Mouse (Mus musculus): ENCODE data around the gene Gas6. TPM values are rescaled to one million over a fixed set of nuclear protein-coding genes. Genes with fewer than 3 reads are reported as not detected.

The Gas6 gene
- total RNA-seq, 1 experiment = 28.8 TPM

DNA sequence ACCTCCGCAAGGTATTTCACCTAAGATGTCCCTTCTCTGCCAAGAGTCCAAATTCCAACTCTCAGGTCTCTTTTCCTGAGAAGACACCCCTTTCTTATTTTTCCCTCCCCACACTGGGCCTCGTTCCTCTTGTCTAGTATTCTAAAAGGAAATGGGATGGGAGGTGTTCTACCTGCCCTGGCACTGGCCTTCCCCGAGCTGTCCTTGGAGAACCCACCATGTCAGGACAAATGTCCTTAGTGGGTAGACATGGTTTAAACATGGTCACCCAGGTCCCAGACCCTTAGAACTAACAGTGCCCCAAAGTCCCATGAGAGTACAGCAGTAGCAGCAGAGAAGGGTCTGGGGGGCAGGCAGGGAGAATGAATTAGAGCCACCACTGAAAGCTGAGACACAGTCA, 4.9 kb downstream of the Gas6 start:
- no peak for DNase-seq (ENCODE audit: low read depth, low spot score)
- peaks cover 0 to 24% of the 10 kb centered on the region in 2 experiments; a peak in 3 of 4 replicates for H3K4me1 ChIP-seq (ENCODE audit: control insufficient read depth in 2 of 2, insufficient read depth in 2 of 2, low read length in 2 of 2, poor library complexity in 1 of 2)
- no peak overlapping the region for H3K9ac ChIP-seq (ENCODE audit: insufficient read depth, low read depth, low read length, poor library complexity, severe bottlenecking)
- H3K27ac ChIP-seq (ENCODE audit: insufficient read depth, low read depth, low read length, poor library complexity, severe bottlenecking) = no peak overlapping the region
- H3K36me3 ChIP-seq (ENCODE audit: control insufficient read depth, insufficient read depth, low read length, poor library complexity, severe bottlenecking) = no peaks in the 10 kb centered on the region
- TF ChIP-seq HCFC1 (IDR thresholded peaks at IDR 0.05; ENCODE audit: borderline replicate concordance, insufficient read depth, low read length) (no peak), MAFK (IDR thresholded peaks at IDR 0.05; ENCODE audit: insufficient read depth, low read depth, low read length) (no peak), CHD2 (IDR thresholded peaks at IDR 0.05; ENCODE audit: low read depth, low read length) (no peak), ZC3H11A (IDR thresholded peaks at IDR 0.05; ENCODE audit: borderline replicate concordance, low read depth, low read length) (no peak), ZNF384 (IDR thresholded peaks at IDR 0.05; ENCODE audit: low read depth, low read length) (no peak)
- no peak overlapping the region for H3K4me3 ChIP-seq (ENCODE audit: insufficient read depth in 1 of 2, low read depth in 1 of 2, low read length in 2 of 2, poor library complexity in 1 of 2, severe bottlenecking in 1 of 2)
- in situ Hi-C loops (cut with MboI; ENCODE audit: low sequenced_read_pairs in 2 of 2, unreplicated experiment in 2 of 2) = no loop called here
- H3K9me3 ChIP-seq (ENCODE audit: control insufficient read depth, insufficient read depth, low read depth, low read length) = no peaks in the 10 kb centered on the region

- Histone ChIP-seq H3K4me1 (ENCODE audit: control insufficient read depth in 2 of 2, insufficient read depth in 2 of 2, low read length in 2 of 2, poor library complexity in 1 of 2) (no peaks in the 10 kb centered on the region), H3K36me3 (ENCODE audit: control insufficient read depth, insufficient read depth, low read length, poor library complexity, severe bottlenecking) (no peaks in the 10 kb centered on the region), H3K27ac (ENCODE audit: insufficient read depth, low read depth, low read length, poor library complexity, severe bottlenecking) (no peak overlapping the region), H3K9me3 (ENCODE audit: control insufficient read depth, insufficient read depth, low read depth, low read length) (no peaks in the 10 kb centered on the region), H3K4me3 (ENCODE audit: insufficient read depth in 1 of 2, low read depth in 1 of 2, low read length in 2 of 2, poor library complexity in 1 of 2, severe bottlenecking in 1 of 2) (no peak overlapping the region), H3K9ac (ENCODE audit: insufficient read depth, low read depth, low read length, poor library complexity, severe bottlenecking) (no peak overlapping the region)
- no peak for DNase-seq (ENCODE audit: low read depth, low spot score)
- TF ChIP-seq CHD2 (IDR thresholded peaks at IDR 0.05; ENCODE audit: low read depth, low read length) (no peak), HCFC1 (IDR thresholded peaks at IDR 0.05; ENCODE audit: borderline replicate concordance, insufficient read depth, low read length) (no peak), ZNF384 (IDR thresholded peaks at IDR 0.05; ENCODE audit: low read depth, low read length) (no peak), MAFK (IDR thresholded peaks at IDR 0.05; ENCODE audit: insufficient read depth, low read depth, low read length) (no peak), ZC3H11A (IDR thresholded peaks at IDR 0.05; ENCODE audit: borderline replicate concordance, low read depth, low read length) (no peak)
- in situ Hi-C loops (cut with MboI; ENCODE audit: low sequenced_read_pairs in 2 of 2, unreplicated experiment in 2 of 2) = no loop called here
These were observed 11.1 kb downstream of the Gas6 start for GRCm38 (mm10) chr8:13483191-13483590.

GRCm38 (mm10) chr8:13482101-13482801, 12.0 kb downstream of the Gas6 start:
- no peak overlapping the region for H3K4me3 ChIP-seq (ENCODE audit: insufficient read depth in 1 of 2, low read depth in 1 of 2, low read length in 2 of 2, poor library complexity in 1 of 2, severe bottlenecking in 1 of 2)
- no peak for DNase-seq (ENCODE audit: low read depth, low spot score)
- no peaks in the 10 kb centered on the region for H3K4me1 ChIP-seq (ENCODE audit: control insufficient read depth in 2 of 2, insufficient read depth in 2 of 2, low read length in 2 of 2, poor library complexity in 1 of 2)
- no peak overlapping the region for H3K9ac ChIP-seq (ENCODE audit: insufficient read depth, low read depth, low read length, poor library complexity, severe bottlenecking)
- in situ Hi-C loops (cut with MboI; ENCODE audit: low sequenced_read_pairs in 2 of 2, unreplicated experiment in 2 of 2) = no loop called here
- H3K27ac ChIP-seq (ENCODE audit: insufficient read depth, low read depth, low read length, poor library complexity, severe bottlenecking) = no peak overlapping the region
- TF ChIP-seq MAFK (IDR thresholded peaks at IDR 0.05; ENCODE audit: insufficient read depth, low read depth, low read length) (no peak), HCFC1 (IDR thresholded peaks at IDR 0.05; ENCODE audit: borderline replicate concordance, insufficient read depth, low read length) (no peak), ZC3H11A (IDR thresholded peaks at IDR 0.05; ENCODE audit: borderline replicate concordance, low read depth, low read length) (no peak), ZNF384 (IDR thresholded peaks at IDR 0.05; ENCODE audit: low read depth, low read length) (no peak), CHD2 (IDR thresholded peaks at IDR 0.05; ENCODE audit: low read depth, low read length) (no peak)
- no peaks in the 10 kb centered on the region for H3K36me3 ChIP-seq (ENCODE audit: control insufficient read depth, insufficient read depth, low read length, poor library complexity, severe bottlenecking)
- no peaks in the 10 kb centered on the region for H3K9me3 ChIP-seq (ENCODE audit: control insufficient read depth, insufficient read depth, low read depth, low read length)

DNA sequence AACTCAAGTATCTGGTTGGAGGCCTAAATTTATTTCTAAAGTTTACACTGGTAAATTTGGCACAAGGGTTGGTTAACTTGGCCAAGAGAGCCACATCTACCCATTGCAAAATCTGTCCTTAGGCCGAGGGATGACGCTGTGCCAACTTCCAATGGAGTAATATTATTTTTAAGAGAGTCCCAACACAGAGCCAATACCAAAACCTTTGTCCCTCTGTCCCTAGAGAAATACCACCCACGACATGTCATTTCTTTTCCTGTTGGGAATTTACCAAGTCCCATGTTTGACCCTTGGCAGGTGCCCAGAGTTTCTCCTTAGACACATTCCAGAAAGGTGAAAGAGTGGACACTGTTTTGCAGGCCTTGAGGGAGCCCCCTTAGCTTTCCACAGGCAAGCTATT, 12.7 kb downstream of the Gas6 start:
- no peak for TF ChIP-seq ZNF384 (IDR thresholded peaks at IDR 0.05; ENCODE audit: low read depth, low read length)
- TF ChIP-seq HCFC1 (IDR thresholded peaks at IDR 0.05; ENCODE audit: borderline replicate concordance, insufficient read depth, low read length) = no peak
- TF ChIP-seq MAFK (IDR thresholded peaks at IDR 0.05; ENCODE audit: insufficient read depth, low read depth, low read length) = no peak
- no peak for TF ChIP-seq ZC3H11A (IDR thresholded peaks at IDR 0.05; ENCODE audit: borderline replicate concordance, low read depth, low read length)
- no peak for TF ChIP-seq CHD2 (IDR thresholded peaks at IDR 0.05; ENCODE audit: low read depth, low read length)
- H3K36me3 ChIP-seq (ENCODE audit: control insufficient read depth, insufficient read depth, low read length, poor library complexity, severe bottlenecking) = no peaks in the 10 kb centered on the region
- no peak overlapping the region for H3K27ac ChIP-seq (ENCODE audit: insufficient read depth, low read depth, low read length, poor library complexity, severe bottlenecking)
- no peak for DNase-seq (ENCODE audit: low read depth, low spot score)
- no peak overlapping the region for H3K9ac ChIP-seq (ENCODE audit: insufficient read depth, low read depth, low read length, poor library complexity, severe bottlenecking)
- no peak overlapping the region for H3K4me3 ChIP-seq (ENCODE audit: insufficient read depth in 1 of 2, low read depth in 1 of 2, low read length in 2 of 2, poor library complexity in 1 of 2, severe bottlenecking in 1 of 2)
- no peaks in the 10 kb centered on the region for H3K9me3 ChIP-seq (ENCODE audit: control insufficient read depth, insufficient read depth, low read depth, low read length)
- no peaks in the 10 kb centered on the region for H3K4me1 ChIP-seq (ENCODE audit: control insufficient read depth in 2 of 2, insufficient read depth in 2 of 2, low read length in 2 of 2, poor library complexity in 1 of 2)
- in situ Hi-C loops (cut with MboI; ENCODE audit: low sequenced_read_pairs in 2 of 2, unreplicated experiment in 2 of 2) = no loop called here

Measured in ES-E14 (cell line).